Mouse (Mus musculus) skeletal muscle tissue, adult 2 months (tissue): ENCODE measurements around the gene Sergef.
A peak's percentile ranks its signal among the peaks of the same experiment; 100 is the strongest.
"Not testable (repeated sequence)": the region's sequence is repeated elsewhere in the genome, so short reads cannot be mapped to it uniquely, and the experiment has no call there.

Experiments
- DNase-seq: peaks from one replicate; pipeline ENCODE4 v3.0.0-alpha.2; 2012; ENCODE audit warnings: low read depth, low spot score

Gene Sergef

DNA sequence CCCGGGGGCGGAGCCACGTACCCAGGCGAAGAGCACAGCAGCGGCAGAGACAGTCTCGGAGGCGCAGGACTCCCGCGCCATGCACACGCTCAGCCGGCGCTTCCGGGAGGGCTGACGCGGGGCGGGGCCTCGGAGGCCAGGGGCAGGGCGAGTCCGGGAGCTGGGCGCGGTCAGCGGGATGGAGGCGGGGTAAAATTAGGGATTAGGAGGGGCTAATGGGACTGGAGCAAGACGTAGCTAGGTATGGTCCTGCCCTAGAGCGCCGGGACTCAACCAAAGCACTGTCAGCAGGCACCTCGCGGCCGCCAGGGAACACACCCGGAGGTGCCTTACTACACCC lies at the start of gene Sergef:
Gene Sergef, minus strand, starts transcription at position 116 of the 340 bp plus-strand sequence.
- peak; percentile 62 for DNase-seq

DNA sequence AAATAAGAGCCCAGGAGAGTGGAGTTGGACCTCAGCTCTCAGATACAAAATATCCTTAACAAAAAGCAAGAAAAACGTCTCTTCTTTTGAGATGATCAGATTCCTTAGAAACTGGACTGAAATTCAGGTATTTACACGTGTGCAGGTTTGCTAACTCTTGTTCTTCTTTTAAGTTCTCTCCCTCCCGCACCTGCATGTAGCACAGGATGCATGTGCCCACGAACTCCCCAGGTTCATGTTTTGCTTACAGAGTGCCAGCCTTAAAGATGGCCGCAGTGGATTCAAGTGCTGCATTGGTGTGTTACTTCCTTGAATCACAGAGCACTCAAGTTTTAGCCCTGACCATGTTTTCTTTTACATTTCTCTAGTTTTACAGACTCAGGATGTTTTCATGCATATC lies 47.2 kb upstream of the Sergef start:
- DNase-seq: no peak

DNA sequence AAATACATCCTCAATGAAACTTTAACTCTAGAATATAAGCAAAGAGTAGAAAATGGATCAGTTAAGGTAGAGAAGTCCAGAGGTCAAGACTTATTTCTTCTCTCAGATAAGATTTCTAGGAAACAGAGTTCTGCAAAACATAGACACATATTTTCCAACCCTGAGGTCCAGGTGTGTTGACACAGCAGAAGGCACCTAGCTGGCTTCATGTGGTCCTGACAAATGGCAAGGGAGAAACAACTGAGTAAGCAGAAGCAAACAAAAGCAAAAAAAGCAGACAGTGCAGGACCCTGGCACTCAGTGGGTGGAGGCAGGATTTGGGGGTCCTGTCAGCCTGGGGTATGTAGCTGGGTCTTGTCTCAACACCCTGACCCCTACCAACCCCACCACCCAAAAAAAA lies 41.1 kb upstream of the Sergef start:
- no peak for DNase-seq

DNA sequence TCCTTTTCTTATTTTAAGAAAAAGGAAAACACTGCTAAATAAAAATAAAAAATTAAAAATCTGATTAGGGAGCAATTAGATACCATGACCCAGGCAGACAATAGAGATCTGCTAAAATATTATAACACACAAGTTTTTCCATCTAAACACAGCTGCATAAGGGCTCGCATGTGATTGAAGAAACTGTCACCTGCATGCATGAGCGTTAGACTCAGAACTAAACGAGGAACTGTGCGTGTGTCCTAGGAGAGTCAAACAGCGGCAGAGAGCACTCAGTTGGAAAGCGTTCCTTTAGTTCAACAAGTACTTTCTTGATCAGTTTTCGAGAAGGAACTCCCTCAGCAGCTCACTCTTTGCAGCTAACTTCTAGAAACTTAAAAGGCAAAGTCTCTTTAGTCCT lies 39.4 kb upstream of the Sergef start:
- DNase-seq: not testable (repeated sequence)

DNA sequence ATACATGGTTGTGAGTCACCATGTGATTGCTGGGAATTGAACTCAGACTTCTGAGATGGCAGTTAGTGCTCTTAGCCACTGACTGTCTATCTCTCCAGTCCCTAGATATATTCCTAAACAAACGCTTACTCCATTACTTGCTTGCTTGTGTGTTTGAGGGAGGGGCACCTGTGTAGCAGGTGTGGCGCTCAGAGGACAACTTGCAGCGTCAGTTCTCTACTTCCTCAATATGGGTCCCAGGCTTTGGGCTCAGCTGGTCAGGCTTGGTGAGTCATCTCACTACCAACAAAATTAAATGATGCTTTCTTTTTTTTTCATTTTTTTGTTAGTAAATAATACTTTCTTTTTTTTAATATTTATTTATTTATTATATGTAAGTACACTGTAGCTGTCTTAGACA lies 38.8 kb upstream of the Sergef start:
- no peak for DNase-seq

DNA sequence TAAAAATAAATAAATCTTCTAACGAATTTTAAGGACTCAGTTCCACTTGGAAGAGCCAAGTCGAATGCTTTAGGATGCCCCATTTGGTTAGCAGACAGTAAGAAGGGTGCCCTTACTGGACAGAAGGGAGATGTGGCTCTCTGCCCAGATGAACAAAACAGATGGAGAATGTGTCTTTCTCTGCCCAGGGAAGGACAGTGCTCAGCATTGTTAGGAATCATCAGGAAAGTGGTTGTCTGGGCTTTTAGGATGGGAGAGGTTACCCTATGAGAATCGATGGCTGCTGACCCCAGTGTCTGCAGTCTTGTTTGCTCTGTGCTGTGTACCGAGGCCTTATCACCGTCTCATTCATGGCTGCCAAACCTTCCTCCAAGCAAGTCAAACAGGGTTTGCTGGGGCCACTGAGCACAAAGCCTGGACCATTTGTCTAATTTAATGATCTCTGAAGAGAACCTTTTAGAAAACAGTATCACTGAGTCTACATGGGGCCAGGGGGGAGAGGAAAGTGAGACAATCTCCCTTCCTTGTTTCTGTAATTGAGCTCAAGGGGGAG lies 37.3 kb upstream of the Sergef start:
- no peak for DNase-seq

DNA sequence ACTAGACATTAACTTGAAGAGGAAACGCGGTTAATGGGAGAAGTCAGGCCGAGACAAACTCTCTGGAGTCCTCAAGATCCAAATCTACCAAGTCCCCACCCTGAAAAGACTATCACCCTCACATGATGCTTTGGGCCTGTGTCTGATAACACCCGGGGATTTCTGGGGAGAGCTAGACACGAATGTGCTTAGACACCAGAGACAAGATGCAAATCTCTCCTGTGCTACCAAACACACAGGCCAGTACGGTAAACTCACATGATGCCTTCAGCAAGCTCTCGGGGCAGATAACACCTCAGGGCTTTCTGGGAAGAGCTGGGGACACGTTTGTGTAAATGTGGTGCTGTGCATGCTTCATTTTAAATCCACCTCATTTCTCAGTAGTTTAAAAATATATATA lies 36.3 kb upstream of the Sergef start:
- no peak for DNase-seq

DNA sequence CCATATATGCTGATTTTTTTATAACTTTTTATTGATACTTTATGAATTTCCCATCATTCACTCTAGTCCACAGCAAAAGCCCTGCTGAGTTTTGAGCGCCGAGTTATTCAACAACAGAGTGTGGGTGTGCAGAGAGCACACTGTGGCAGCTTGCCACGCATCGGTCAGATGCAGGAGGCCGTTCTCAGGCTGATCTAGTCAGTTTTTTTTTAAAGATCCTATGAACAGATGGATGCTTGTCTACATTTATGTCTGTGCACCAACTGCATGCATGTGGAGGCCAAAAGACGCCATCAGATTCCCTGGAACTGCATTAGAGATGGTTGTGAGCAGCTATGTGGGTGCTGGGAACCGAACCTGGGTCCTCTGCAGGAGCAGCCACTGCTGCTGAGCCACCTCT lies 35.5 kb upstream of the Sergef start:
- DNase-seq: no peak

DNA sequence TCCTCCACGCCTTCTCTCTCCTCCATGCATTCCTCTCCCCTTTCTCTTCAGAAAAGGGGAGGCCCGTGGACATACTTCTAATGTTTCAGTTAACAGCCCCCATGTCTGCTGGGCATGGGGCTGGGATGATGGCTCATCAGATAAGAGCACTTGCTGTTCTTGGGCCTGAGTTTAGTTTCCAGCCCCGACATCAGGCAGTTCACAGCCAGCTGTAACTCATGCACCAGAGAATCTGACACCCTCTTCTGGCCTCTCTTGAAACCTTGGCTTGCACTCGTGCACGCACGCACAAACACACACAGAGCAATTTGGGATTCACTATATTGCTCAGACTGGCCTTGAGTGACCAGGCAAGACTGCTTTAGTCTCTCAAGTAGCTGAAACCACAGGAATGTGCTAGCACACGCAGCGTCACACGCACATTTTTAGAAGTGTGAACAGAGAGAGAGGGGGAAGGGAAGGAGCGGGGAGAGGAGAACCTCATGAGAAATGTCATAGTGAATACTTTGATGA lies 32.6 kb upstream of the Sergef start, which contains the start of gene Tph1:
Gene Tph1, minus strand, starts transcription at position 378 of the 513 bp plus-strand sequence.
- peak; percentile 69 for DNase-seq

DNA sequence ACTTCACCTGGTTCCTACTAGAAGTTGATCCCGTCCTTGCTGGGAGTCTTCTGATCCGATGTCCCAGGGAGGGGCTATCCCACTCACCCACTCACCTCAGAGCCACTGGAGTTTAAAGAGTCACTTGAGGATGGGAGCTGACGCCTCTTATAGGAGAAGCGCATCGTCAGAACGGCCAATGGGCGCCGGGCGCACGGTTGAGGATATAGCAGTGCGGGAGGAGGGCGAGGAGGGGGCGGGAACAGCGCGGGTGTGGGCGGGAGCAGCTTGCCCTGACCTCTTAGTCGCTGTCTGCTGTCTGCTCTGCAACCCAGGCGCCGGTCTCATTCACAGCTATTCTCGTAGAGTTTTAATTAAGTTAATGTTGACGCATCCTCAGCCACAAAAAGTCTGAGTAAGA lies 27.6 kb upstream of the Sergef start:
- no peak for DNase-seq

DNA sequence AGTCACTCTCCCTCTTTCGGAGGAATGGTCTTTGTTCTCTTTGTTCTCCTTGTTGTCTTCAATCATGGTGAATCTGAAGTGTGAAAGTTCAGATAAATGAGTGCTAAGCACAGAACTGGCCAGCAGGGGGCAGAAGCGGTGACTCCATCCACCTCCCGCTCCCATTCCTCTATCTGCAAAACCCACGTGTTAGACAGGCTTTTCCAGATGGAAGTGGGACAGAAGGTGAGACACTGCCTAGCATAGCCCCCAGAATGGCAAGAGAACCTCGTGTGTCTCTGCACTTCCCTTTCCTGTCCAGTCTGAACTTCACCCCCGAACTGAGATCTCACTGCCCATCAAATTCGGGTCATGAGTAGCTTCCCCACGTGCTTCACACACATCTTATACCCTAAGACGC lies 25.6 kb upstream of the Sergef start:
- DNase-seq: no peak

DNA sequence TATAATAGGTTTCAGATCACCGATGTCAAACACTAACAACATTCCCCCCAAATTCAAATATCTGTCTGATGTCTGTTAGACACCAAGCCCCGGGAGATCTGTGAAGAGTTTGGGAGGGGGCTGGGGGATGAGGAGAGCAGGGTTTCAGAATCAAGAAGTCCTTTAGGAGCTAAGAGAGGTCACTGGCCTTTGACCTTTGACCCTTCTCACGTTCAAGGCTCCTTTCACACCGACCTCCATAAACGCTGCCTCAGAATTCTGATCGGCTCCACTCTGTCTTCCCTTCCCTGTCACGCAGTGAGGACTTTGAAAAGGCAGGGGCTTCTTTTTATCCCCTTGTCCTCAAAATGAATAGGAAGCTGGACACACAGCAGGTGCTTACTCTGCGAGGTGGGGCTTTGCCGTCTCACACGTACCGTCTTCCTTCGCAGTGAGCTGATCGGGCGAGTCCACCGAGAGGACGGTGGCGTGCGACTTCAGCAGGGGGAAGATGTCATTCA lies 22.0 kb upstream of the Sergef start:
- DNase-seq: no peak

DNA sequence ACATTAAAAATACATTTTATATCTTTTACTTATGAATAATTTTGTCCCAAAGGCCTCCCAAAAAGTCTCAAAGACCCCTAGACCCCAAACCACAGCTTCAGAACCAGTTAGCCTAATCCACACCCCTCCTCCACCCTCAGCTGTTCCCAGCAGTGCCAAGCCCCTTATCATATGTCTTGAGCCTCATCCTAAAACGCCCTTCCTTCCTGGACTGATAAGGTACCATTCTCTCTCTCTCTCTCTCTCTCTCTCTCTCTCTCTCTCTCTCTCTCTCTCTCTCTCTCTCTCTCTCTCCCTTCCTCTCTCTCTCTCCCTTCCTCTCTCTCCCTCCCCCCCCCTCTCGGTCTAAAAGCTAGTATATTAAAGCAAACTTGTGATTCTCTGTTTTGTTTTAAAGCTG lies 12.7 kb upstream of the Sergef start:
- no peak for DNase-seq

DNA sequence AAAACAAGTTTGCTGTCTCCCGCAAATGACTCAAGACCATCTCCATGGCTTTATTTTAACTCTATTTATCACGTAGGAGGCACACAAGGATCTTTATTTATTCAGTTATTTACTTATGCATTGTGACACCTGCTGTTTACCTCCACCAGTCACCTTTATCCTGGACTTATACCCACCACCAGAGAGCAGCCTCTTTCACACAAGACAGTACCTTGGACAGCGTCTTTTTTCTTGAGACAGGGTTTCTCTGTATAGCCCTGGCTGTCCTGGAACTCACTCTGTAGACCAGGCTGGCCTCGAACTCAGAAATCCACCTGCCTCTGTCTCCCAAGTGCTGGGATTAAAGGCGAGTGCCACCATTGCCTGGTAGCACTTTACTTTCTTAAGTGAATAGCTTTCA lies 10.6 kb upstream of the Sergef start:
- DNase-seq: not testable (repeated sequence)

DNA sequence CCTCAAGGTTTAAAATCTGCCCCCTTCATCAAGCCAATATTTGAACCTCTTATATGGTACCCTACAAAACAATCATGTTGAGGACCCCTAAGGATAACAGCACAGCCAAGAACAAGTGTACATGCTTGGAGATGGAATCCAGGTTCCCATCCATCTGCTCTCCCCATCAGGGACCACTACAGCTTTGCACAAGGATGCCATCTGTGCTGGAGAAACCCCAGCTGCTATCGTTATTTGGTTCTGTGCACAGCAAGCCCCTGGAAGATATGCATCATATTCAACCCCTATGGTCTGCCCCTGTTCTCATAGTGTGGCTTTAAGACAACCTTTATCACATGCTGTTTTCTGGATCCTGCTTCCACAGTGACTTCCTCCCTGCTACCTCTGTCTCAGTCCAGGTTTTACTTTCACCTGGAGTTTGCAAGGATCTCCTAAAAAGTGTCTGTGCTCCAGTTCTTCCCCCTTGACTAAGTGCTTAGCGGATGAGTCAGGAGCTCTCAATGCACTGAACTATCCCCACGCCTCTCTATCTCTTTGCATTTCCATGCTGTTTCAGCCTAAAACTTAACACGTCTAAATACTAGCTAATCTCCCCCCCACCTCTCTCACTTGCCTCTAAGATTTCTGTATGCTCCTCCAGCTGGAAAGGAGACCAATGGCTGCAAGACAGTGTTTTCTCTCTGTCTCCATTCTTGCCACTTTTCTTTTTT lies 9.0 kb upstream of the Sergef start:
- no peak for DNase-seq

DNA sequence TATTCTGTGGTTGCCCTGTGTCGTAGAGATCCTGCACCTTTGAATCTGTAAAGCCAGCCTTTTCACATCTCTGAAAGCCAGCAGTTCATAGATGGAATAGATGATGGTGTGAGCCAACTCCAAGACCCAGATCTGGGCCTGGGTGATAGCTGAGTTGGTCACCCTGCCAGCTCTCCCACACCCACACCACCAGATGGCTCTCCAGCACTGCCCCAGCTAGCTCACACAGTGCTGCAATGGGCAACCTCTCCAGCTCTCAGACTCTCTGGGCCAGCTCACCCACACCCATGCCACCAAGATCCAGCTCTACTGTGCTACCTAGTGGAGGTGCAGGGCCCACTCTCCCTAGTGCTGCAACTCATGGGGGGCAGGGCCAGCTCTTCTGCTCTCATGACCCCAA lies 3.6 kb upstream of the Sergef start:
- no peak for DNase-seq

DNA sequence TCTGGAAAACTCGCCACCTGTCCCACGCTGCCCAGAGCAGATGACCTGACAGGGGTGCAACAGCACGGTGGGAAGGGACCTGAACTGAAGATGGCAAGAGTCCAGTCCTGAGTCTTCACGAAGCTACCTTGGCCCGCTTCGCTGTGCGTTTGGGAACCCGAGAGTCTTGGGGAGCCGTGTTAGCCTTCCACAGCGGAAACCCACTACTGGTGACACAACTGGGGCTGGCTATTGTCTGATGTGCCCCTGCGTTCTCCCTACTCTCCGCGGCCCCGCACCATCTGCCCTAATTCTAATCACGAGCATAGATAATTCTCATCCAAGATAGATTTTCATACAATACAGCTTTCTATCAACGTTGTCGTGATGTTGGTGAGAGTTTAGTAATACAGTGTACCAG lies 455 bp upstream of the Sergef start:
- no peak for DNase-seq

DNA sequence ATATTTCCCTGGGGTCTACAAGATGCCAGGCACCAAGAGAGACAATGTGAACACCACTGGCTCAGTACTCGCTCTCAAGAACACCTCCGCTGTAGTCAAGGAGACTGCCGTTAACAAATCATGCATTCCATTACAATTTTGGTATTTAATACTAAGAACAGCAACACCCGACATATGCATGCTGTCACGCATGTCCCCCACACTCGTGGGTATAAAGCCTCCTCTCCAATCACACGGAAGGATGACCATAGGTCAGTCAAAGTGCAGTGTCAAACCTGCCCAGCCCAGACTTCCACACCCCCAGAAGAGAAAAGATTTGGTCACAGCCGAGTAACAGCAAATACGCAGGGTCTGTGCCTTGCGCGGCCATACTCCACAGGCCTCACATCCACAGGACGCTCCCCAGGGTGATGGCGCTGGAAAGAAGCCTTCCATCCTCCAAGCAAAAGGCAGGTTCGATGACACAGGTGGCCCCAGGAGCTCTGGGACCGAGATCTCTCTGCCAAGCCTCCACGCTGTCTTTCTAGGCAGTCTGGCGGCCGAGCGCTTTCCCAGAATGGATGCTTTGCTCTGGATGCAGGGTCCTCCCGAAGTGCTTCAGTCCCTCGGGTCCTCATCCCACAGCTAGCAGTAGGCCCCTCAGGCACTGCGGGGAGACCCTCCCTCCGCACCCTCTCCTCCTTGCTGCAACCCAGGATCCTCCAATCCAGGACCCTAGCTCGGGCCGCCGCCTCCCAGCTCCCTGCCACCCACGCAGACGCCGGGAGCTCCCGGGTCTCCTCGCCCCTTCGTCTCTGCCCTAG lies 517 bp downstream of the Sergef start:
- DNase-seq: no peak

DNA sequence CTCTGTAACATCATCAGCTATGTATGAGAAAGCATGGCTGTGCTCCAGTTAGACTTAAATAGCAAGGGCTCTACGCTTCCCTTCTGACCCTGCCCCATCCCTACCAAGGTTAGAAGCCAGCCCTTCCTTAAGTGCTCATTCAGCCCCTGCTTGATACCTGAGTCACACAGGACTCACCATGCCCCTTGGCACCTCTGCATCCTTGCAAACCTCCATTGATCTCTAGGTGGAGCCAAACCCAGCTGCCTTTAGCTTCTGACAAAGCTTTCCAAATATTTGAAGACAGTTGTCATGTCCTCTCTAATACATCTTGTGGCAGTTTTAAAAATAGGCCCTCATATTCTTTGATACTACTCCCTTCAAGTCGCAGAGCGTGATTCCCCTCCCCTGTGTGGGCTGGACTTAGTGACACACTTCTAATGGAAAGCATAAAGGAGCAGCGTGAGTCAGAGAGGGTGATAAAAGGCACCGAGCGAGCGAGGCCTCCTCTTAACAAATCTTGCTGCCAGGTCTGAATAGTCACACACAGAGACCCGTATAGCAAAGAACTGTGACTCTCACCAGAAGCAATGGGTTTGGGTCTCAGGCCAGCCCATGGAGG lies 11.1 kb downstream of the Sergef start:
- DNase-seq: no peak

DNA sequence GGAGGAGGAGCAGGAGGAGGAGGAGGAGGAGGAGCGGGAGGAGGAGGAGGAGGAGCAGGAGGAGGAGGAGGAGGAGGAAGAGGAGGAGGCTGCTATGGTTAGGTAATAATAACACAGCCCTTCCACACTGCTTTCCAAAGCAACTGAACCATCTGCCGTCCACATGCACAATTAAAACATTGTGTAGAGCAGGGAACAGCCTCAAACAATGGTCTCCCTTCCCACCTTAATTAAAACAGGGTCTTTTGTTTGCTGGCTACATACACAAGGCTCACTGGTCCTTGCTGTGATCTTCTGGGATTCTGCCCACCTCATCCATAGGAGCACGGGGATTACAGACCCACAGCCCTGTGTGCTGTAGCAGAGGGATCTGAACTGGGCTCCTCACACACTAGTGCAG lies 15.6 kb downstream of the Sergef start:
- no peak for DNase-seq

DNA sequence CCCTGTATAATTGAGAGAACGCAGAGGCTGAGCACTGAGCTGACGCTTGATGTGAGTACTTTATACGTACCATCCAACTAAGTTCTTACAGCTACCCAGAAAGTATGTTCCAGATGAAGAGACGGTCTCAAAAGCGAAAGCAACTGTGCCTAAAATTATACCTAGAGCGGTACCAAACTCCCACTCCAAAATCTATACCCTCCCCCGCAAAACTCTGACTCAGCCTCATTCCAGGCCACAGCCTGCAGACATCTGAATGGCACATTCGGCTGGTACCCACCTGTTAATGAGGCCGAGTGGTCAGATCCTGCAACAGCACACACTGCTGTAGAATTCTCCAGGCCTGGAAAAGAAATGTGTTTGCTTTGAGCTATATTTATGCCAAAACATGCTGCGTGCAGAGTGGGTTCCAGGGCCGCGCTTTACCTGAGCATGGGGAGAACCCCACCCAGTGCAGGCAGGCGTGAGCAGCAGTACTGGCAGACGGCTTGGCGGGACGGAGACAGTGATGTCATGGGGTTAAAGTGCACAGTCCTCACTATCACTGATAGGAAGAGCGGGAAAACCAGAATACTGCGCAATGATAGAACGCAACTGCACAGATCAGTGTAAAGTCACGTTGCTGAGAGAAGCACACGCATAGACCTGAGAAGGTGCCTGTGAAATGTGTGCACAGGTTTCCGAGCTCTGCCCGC lies 21.0 kb downstream of the Sergef start:
- no peak for DNase-seq
